Mouse (Mus musculus) forebrain, postnatal 0 days (tissue): ENCODE measurements at regions not wholly inside any gene's neighbourhood (a gene's known extent, or its start where the extent isn't known, plus 50 kb on each side); places are given as distances from the start of the nearest gene placed in this dataset.
A peak's percentile ranks its signal among the peaks of the same experiment; 100 is the strongest.
"Not testable (repeated sequence)": the region's sequence is repeated elsewhere in the genome, so short reads cannot be mapped to it uniquely, and the experiment has no call there.

ENCODE experiments used
- ATAC-seq: fragments of 200-750 bp; cut with Nextera tagmentation; 2 replicates; pipeline ENCODE4 v1.8.0; 2017; ENCODE audit warnings: mild to moderate bottlenecking, moderate library complexity
- DNase-seq: peaks from one replicate; pipeline ENCODE4 v3.0.0-alpha.2; 2015
- H3K27ac ChIP-seq: fragments of 300-500 bp; sonication (generic); 2 replicates; pipeline ENCODE4 v1.5.1; 2014; ENCODE audit warnings: low read depth, mild to moderate bottlenecking, antibody characterized with exemption, low read length, moderate library complexity, mixed read lengths
- H3K27me3 ChIP-seq: fragments of 300-500 bp; sonication (generic); 2 replicates; pipeline ENCODE4 v1.6.1; 2014; ENCODE audit warnings: mild to moderate bottlenecking, low read length, mixed read lengths; ENCODE audit not compliant: insufficient read depth
- H3K36me3 ChIP-seq: fragments of 300-500 bp; sonication (generic); 2 replicates; pipeline ENCODE4 v1.6.1; 2014; ENCODE audit warnings: mild to moderate bottlenecking, moderate library complexity; ENCODE audit not compliant: insufficient read depth
- H3K4me1 ChIP-seq: fragments of 300-500 bp; sonication (generic); 2 replicates; pipeline ENCODE4 v1.6.1; 2014; ENCODE audit warnings: antibody characterized with exemption; ENCODE audit not compliant: insufficient read depth
- H3K4me2 ChIP-seq: fragments of 300-500 bp; sonication (generic); 2 replicates; pipeline ENCODE4 v1.6.1; 2014; ENCODE audit warnings: low read depth, mild to moderate bottlenecking, moderate library complexity
- H3K4me3 ChIP-seq: fragments of 300-500 bp; sonication (generic); 2 replicates; pipeline ENCODE4 v1.5.1; 2014; ENCODE audit warnings: low read depth, low read length, mixed read lengths
- H3K9ac ChIP-seq: fragments of 300-500 bp; sonication (generic); 2 replicates; pipeline ENCODE4 v1.6.1; 2014; ENCODE audit warnings: mild to moderate bottlenecking
- H3K9me3 ChIP-seq: fragments of 300-500 bp; sonication (generic); 2 replicates; pipeline ENCODE4 v1.6.1; 2016; ENCODE audit warnings: low read length
- CTCF ChIP-seq: sonication (generic); IDR thresholded peaks from 2 replicates; pipeline ENCODE4 v1.5.1; 2016; ENCODE audit warnings: antibody characterized with exemption, control low read depth, low read depth
- WGBS: fragments of 180-500 bp; shearing (Covaris S2); extraction: QIAGEN DNeasy Blood & Tissue Kit; methylation state at CpG from one replicate; pipeline ENCODE4 v1.1.7; 2014; 5-methylcytosine and 5-hydroxymethylcytosine counted together

DNA sequence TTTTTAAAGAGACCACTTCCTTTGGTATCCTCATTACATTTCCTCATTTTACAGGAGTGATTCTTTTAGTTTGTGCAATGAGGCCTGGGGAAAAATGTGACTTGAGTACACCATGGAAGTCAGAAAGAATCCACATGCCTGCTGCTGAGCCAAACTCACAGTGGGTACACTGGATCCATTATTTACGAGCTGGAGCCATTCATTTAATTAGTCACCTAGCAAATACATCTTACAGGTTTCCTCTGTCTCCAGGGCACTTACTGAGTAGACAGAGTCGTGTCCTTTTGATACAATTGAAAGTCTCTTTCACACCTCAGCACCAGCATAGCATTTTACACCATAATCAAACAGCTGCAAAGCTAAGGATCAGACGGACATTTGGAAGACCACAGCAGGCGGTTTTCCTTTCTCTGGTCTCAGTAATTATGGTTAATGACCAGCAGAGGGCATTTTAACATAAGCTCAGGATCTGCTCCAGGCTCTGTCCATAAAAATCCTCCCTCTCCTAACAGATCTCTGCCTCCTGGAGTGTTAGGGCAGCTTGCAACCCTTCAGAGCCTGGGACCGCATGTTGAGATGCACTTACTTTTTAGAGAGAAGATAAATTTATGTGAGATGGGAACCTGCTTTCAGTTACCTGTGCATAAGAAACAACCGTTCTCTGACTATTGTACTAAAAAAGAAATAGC, 159.3 kb upstream of the Gm30302 start:
- 0 out of 2 replicates have a peak, but pooled peaks have one; percentile 8 for TF ChIP-seq CTCF
- H3K27me3 ChIP-seq, H3K4me1 ChIP-seq, H3K9me3 ChIP-seq, H3K27ac ChIP-seq, H3K4me3 ChIP-seq, H3K9ac ChIP-seq, H3K4me2 ChIP-seq, H3K36me3 ChIP-seq: not testable (repeated sequence)
- peak; percentile 4 for DNase-seq
- WGBS = 30% methylated on average over 4 of the region's 6 CpGs
- peak; percentile 34; the same call in 1 of the 2 replicates for ATAC-seq

DNA sequence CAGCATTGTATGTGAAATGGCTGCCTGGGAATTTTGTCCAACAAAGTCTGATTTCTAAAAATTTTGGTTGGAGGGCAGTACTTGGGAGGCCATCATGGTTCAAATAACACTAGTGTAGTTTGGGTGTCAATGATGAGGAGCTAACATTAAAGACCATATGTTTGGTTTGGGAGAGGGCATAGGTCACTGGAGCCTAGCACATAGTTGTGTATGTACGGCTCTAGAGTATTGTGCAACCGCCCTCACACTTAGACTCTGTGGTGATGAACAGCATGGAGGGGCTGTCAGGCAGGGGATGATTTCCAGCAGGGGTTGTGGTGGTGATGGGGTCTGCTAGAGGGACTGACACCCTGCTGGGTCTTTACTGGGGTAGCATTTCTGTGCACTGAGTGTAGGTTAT, 117.0 kb upstream of the Gm30302 start:
- Histone ChIP-seq H3K27me3 (no peaks in the 10 kb centered on the region), H3K9ac (no peak overlapping the region), H3K27ac (no peak overlapping the region), H3K4me1 (no peaks in the 10 kb centered on the region), H3K36me3 (no peaks in the 10 kb centered on the region), H3K4me2 (no peak overlapping the region), H3K9me3 (no peaks in the 10 kb centered on the region), H3K4me3 (no peak overlapping the region)
- no peak for TF ChIP-seq CTCF
- DNase-seq = no peak
- 92% methylated on average over 2 of the region's 2 CpGs for WGBS
- ATAC-seq = no peak
